Mouse (Mus musculus) lung, postnatal 0 days (tissue): ENCODE data around the gene A3galt2. TPM values are rescaled to one million over a fixed set of nuclear protein-coding genes. Genes with fewer than 3 reads are reported as not detected.

Source experiments
- ATAC-seq: fragments of 200-750 bp; cut with Nextera tagmentation; 2 replicates; pipeline ENCODE4 v1.8.0; 2017; ENCODE audit warnings: moderate library complexity
- DNase-seq: peaks from one replicate; pipeline ENCODE4 v3.0.0-alpha.2; 2016; ENCODE audit warnings: low spot score
- H3K27ac ChIP-seq: fragments of 300-500 bp; sonication (generic); 2 replicates; pipeline ENCODE4 v1.5.1; 2014; ENCODE audit warnings: antibody characterized with exemption, mild to moderate bottlenecking, low read length, mixed read lengths
- H3K27me3 ChIP-seq: fragments of 300-500 bp; sonication (generic); replicated peaks from 2 replicates; pipeline ENCODE4 v1.6.1; 2014; ENCODE audit warnings: low read length, mixed read lengths; ENCODE audit not compliant: insufficient read depth
- H3K36me3 ChIP-seq: fragments of 300-500 bp; sonication (generic); 2 replicates; pipeline ENCODE4 v1.6.1; 2014; ENCODE audit warnings: low read length, mixed read lengths; ENCODE audit not compliant: insufficient read depth
- H3K4me1 ChIP-seq: fragments of 300-500 bp; sonication (generic); 2 replicates; pipeline ENCODE4 v1.6.1; 2014; ENCODE audit warnings: antibody characterized with exemption, low read depth, low read length, mixed read lengths; ENCODE audit not compliant: insufficient read depth
- H3K4me2 ChIP-seq: fragments of 300-500 bp; sonication (generic); replicated peaks from 2 replicates; pipeline ENCODE4 v1.6.1; 2014; ENCODE audit warnings: low read depth, mild to moderate bottlenecking, low read length, moderate library complexity, mixed read lengths
- H3K4me3 ChIP-seq: fragments of 300-500 bp; sonication (generic); 2 replicates; pipeline ENCODE4 v1.5.1; 2014; ENCODE audit warnings: low read depth, low read length
- H3K9ac ChIP-seq: fragments of 300-500 bp; sonication (generic); replicated peaks from 2 replicates; pipeline ENCODE4 v1.6.1; 2014; ENCODE audit warnings: low read depth, mild to moderate bottlenecking
- H3K9me3 ChIP-seq: fragments of 300-500 bp; sonication (generic); 2 replicates; pipeline ENCODE4 v1.6.1; 2016; ENCODE audit warnings: low read length, mixed read lengths
- CTCF ChIP-seq: IDR thresholded peaks from 2 replicates; pipeline ENCODE4 v1.5.1; 2016; ENCODE audit warnings: antibody characterized with exemption, mild to moderate bottlenecking
- EP300 ChIP-seq: IDR thresholded peaks from 2 replicates; pipeline ENCODE4 v1.6.1; 2016; ENCODE audit warnings: antibody characterized with exemption, mild to moderate bottlenecking, control low read depth
- WGBS: fragments of 180-500 bp; shearing (Covaris S2); extraction: QIAGEN DNeasy Blood & Tissue Kit; methylation state at CpG from one replicate; pipeline ENCODE4 v1.1.7; 2014; 5-methylcytosine and 5-hydroxymethylcytosine counted together
- polyA plus RNA-seq: library from polyadenylated mRNA; unstranded; fragments of >200 nt; fragmentation: Nextera tagmentation; extraction: Ambion mirVana; gene quantifications from 2 replicates; pipeline ENCODE4 v1.2.1, GENCODE M21; 2015

The A3galt2 gene
- 0.04 and 0.08 TPM in 2 replicates for polyA plus RNA-seq

DNA sequence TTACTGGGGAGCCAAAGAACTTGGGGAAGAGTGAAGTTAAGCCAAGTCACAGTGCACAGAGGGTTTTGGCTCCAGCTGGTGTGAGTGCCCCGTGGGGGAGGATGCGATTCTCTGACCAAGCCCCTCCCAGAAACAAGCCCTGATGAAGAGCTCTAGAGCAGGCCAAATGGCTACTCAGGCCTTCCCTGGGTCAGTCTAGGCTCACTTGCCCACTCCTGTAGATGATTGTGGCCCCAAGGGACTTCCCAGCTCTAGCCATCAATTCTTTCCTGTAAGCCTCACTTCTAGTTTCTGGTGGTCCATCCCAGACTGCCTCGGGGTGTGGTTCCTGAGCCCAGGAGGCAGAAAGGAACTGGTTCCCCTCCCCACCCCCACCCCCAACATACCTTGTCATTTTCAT, at the start of gene A3galt2:
Gene A3galt2, plus strand, starts transcription at position 301 of the 400 bp plus-strand sequence.
- Histone ChIP-seq H3K9ac (no peak within 1 kb of the TSS), H3K4me2 (no peak within 1 kb of the TSS), H3K4me3 (no peak within 1 kb of the TSS), H3K4me1 (no peaks in the 10 kb centered on the region), H3K27me3 (no peaks in the 10 kb centered on the region), H3K36me3 (peaks cover 31% of the 10 kb centered on the region), H3K27ac (no peak within 1 kb of the TSS), H3K9me3 (no peaks in the 10 kb centered on the region)
- 56% methylated on average over 3 of the region's 3 CpGs for WGBS
- no peak for ATAC-seq
- TF ChIP-seq EP300 (no peak), CTCF (no peak)
- DNase-seq: no peak

GRCm38 (mm10) chr4:128706626-128707025, 48.5 kb upstream of the A3galt2 start:
- no peaks in the 10 kb centered on the region for H3K9me3 ChIP-seq
- peak; percentile 76 for ATAC-seq
- WGBS: under 1% methylated on average over 9 of the region's 9 CpGs
- TF ChIP-seq CTCF (peak; percentile 83), EP300 (peak; percentile 51)
- H3K4me2 ChIP-seq: no peak overlapping the region
- DNase-seq: peak; percentile 94
- H3K36me3 ChIP-seq: 0 out of 2 replicates have a peak, but pooled peaks cover 4% of the 10 kb centered on the region
- H3K27ac ChIP-seq: no peak overlapping the region
- H3K4me1 ChIP-seq: peaks cover 1% of the 10 kb centered on the region; the same call in 1 of the 2 replicates
- H3K27me3 ChIP-seq: no peaks in the 10 kb centered on the region
- H3K9ac ChIP-seq: no peak overlapping the region
- H3K4me3 ChIP-seq: no peak overlapping the region

DNA sequence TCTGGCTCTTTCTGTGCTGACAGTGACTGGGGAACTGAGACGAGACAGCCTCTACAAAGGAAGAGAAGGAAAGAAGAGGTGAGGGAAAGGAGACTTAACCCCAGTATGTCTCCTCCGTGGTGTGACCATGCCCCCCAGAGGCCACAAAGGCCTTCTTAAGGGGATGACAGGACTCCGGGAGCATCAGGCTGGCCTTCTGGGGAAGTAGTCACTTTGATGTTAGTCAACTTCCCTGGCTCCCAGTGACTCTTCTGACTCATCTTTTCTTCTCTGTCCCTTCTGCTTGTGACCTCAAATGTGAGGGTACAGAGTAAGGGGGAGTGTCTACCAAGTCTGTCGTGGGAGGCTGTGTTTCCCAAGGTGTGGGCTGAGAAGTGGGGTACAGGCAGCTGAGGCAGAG, 47.8 kb upstream of the A3galt2 start:
- Histone ChIP-seq H3K4me3 (no peak overlapping the region), H3K27ac (no peak overlapping the region), H3K4me1 (peaks cover 8% of the 10 kb centered on the region; the same call in 1 of the 2 replicates), H3K4me2 (no peak overlapping the region), H3K36me3 (0 out of 2 replicates have a peak, but pooled peaks cover 4% of the 10 kb centered on the region), H3K9ac (no peak overlapping the region), H3K9me3 (no peaks in the 10 kb centered on the region), H3K27me3 (no peaks in the 10 kb centered on the region)
- DNase-seq (no peak), ATAC-seq (no peak)
- WGBS: 52% methylated on average over 4 of the region's 4 CpGs
- TF ChIP-seq CTCF (no peak; the same call in 1 of the 2 replicates), EP300 (no peak)

GRCm38 (mm10) chr4:128709061-128709780, 45.9 kb upstream of the A3galt2 start:
- DNase-seq: peak; percentile 67
- Histone ChIP-seq H3K4me1 (peaks cover 8% of the 10 kb centered on the region; the same call in 1 of the 2 replicates), H3K9me3 (no peaks in the 10 kb centered on the region), H3K27ac (no peak overlapping the region), H3K4me3 (no peak overlapping the region), H3K4me2 (no peak overlapping the region), H3K36me3 (0 out of 2 replicates have a peak, but pooled peaks cover 4% of the 10 kb centered on the region), H3K27me3 (no peaks in the 10 kb centered on the region), H3K9ac (no peak overlapping the region)
- ATAC-seq: peak; percentile 51
- TF ChIP-seq CTCF (no peak), EP300 (no peak)
- 76% methylated on average over 15 of the region's 15 CpGs for WGBS

GRCm38 (mm10) chr4:128709781-128710166, 45.4 kb upstream of the A3galt2 start:
- Histone ChIP-seq H3K9me3 (no peaks in the 10 kb centered on the region), H3K4me3 (no peak overlapping the region), H3K27me3 (no peaks in the 10 kb centered on the region), H3K27ac (no peak overlapping the region), H3K4me1 (peaks cover 8% of the 10 kb centered on the region; the same call in 1 of the 2 replicates), H3K4me2 (no peak overlapping the region), H3K9ac (no peak overlapping the region), H3K36me3 (0 out of 2 replicates have a peak, but pooled peaks cover 4% of the 10 kb centered on the region)
- no peak for TF ChIP-seq CTCF
- TF ChIP-seq EP300: no peak
- 95% methylated on average over 12 of the region's 12 CpGs for WGBS
- ATAC-seq (no peak), DNase-seq (no peak)

DNA sequence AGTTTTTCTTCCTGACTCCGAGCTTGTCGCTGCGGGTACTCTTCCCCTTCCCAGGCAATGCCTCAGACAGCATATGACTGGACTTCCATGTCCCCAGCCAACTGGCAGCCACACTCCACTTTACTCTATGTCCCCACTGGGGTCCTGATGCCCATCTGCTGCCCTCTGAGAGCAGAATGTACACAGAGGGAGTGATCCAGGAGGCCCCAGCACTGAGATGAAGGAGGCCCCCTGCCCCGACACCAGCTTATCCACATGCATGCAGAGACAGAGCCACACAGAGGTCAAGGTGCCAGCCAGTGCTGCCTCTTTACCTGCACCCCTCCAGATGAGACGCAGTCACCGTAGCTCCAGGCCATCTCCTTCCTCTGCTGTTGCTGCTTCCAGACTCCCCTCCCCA, 44.9 kb upstream of the A3galt2 start:
- H3K4me3 ChIP-seq: no peak overlapping the region
- WGBS: 92% methylated on average over 6 of the region's 6 CpGs
- H3K9ac ChIP-seq: no peak overlapping the region
- H3K36me3 ChIP-seq: 0 out of 2 replicates have a peak, but pooled peaks cover 4% of the 10 kb centered on the region
- TF ChIP-seq EP300 (no peak), CTCF (no peak)
- H3K4me2 ChIP-seq: no peak overlapping the region
- no peak overlapping the region for H3K27ac ChIP-seq
- H3K4me1 ChIP-seq: peaks cover 12% of the 10 kb centered on the region; the same call in 1 of the 2 replicates
- DNase-seq (no peak), ATAC-seq (no peak)
- H3K9me3 ChIP-seq: no peaks in the 10 kb centered on the region
- no peaks in the 10 kb centered on the region for H3K27me3 ChIP-seq
